Mouse (Mus musculus) ES-E14 (cell line): ENCODE measurements around the gene Tph1. TPM values are rescaled to one million over a fixed set of nuclear protein-coding genes. Genes with fewer than 3 reads are reported as not detected.

ENCODE experiments used
- DNase-seq: peaks from one replicate; pipeline ENCODE4 v3.0.0-alpha.2; 2013; ENCODE audit warnings: low read depth, low spot score
- H3K27ac ChIP-seq: 2 replicates; pipeline ENCODE4 v1.5.1; 2012; ENCODE audit warnings: low read depth, mild to moderate bottlenecking, low read length, moderate library complexity, mixed read lengths; ENCODE audit not compliant: poor library complexity, insufficient read depth, severe bottlenecking
- H3K36me3 ChIP-seq: 2 replicates; pipeline ENCODE4 v1.6.1; 2012; ENCODE audit warnings: mild to moderate bottlenecking, low read length, moderate library complexity, mixed read lengths; ENCODE audit not compliant: control insufficient read depth, poor library complexity, insufficient read depth, severe bottlenecking
- H3K4me1 ChIP-seq, 2 experiments: fragments of 150-350 bp in 1 of 2; sonication (generic) in 1 of 2; 2 replicates each; pipeline ENCODE4 v1.6.1; 2012; ENCODE audit warnings: low read length in 2 of 2, mild to moderate bottlenecking in 1 of 2, mixed read lengths in 1 of 2; ENCODE audit not compliant: control insufficient read depth in 2 of 2, insufficient read depth in 2 of 2, poor library complexity in 1 of 2
- H3K4me3 ChIP-seq, 2 experiments: fragments of 150-350 bp in 1 of 2; sonication (generic) in 1 of 2; 2 replicates each; pipeline ENCODE4 v1.5.1; 2012; ENCODE audit warnings: low read length in 2 of 2, low read depth in 1 of 2, mild to moderate bottlenecking in 1 of 2, mixed read lengths in 1 of 2; ENCODE audit not compliant: insufficient read depth in 1 of 2, poor library complexity in 1 of 2, severe bottlenecking in 1 of 2
- H3K9ac ChIP-seq: 2 replicates; pipeline ENCODE4 v1.6.1; 2012; ENCODE audit warnings: low read depth, mild to moderate bottlenecking, low read length, mixed read lengths; ENCODE audit not compliant: poor library complexity, insufficient read depth, severe bottlenecking
- H3K9me3 ChIP-seq: fragments of 150-350 bp; sonication (generic); 2 replicates; pipeline ENCODE4 v1.6.1; 2012; ENCODE audit warnings: low read depth, mild to moderate bottlenecking, low read length; ENCODE audit not compliant: control insufficient read depth, insufficient read depth
- CHD2 ChIP-seq: IDR thresholded peaks from 2 replicates; pipeline ENCODE4 v1.6.1; 2014; ENCODE audit warnings: mild to moderate bottlenecking, low read depth, low read length, inconsistent platforms
- HCFC1 ChIP-seq: IDR thresholded peaks from 2 replicates; pipeline ENCODE4 v1.6.1; 2012; ENCODE audit warnings: low read length, inconsistent platforms, borderline replicate concordance; ENCODE audit not compliant: insufficient read depth
- MAFK ChIP-seq: IDR thresholded peaks from 2 replicates; pipeline ENCODE4 v1.6.1; 2014; ENCODE audit warnings: mild to moderate bottlenecking, low read depth, low read length, inconsistent platforms; ENCODE audit not compliant: insufficient read depth
- ZC3H11A ChIP-seq: IDR thresholded peaks from 2 replicates; pipeline ENCODE4 v1.6.1; 2012; ENCODE audit warnings: low read depth, mild to moderate bottlenecking, inconsistent platforms, low read length, borderline replicate concordance
- ZNF384 ChIP-seq: IDR thresholded peaks from 2 replicates; pipeline ENCODE4 v1.6.1; 2012; ENCODE audit warnings: low read depth, low read length, inconsistent platforms
- in situ Hi-C, 2 experiments: fragments of 600-800 bp; cut with MboI; formaldehyde crosslinking; loops; one replicate each; pipeline ENCODE4 v1.15.1; 2025; ENCODE audit warnings: low sequenced_read_pairs in 2 of 2, inconsistent platforms in 1 of 2; ENCODE audit not compliant: unreplicated experiment in 2 of 2
- total RNA-seq: library from RNA; depleted of rRNA; stranded (reverse); fragments of 300-350 nt; gene quantifications from 2 replicates; pipeline ENCODE4 v1.2.3, GENCODE M21; 2012

Tph1 gene
- total RNA-seq, 1 experiment, result 3.6 TPM

GRCm38 (mm10) chr7:46614263-46614662 is 58.1 kb downstream of the Tph1 start:
- in situ Hi-C loops, result no loop called here
- Histone ChIP-seq H3K9me3 (no peaks in the 10 kb centered on the region), H3K27ac (no peak overlapping the region), H3K4me1 (no peaks in the 10 kb centered on the region), H3K9ac (no peak overlapping the region), H3K4me3 (no peak overlapping the region), H3K36me3 (no peaks in the 10 kb centered on the region)
- no peak for TF ChIP-seq CHD2
- TF ChIP-seq MAFK, result no peak
- no peak for TF ChIP-seq ZC3H11A
- TF ChIP-seq ZNF384, result no peak
- no peak for TF ChIP-seq HCFC1
- no peak for DNase-seq

- TF ChIP-seq MAFK (no peak), CHD2 (no peak), ZNF384 (no peak), HCFC1 (no peak), ZC3H11A (no peak)
- Histone ChIP-seq H3K4me3 (no peak overlapping the region), H3K27ac (no peak overlapping the region), H3K36me3 (no peaks in the 10 kb centered on the region), H3K4me1 (no peaks in the 10 kb centered on the region), H3K9me3 (no peaks in the 10 kb centered on the region), H3K9ac (no peak overlapping the region)
- DNase-seq, result no peak
- in situ Hi-C loops, result no loop called here
Observed at GRCm38 (mm10) chr7:46613091-46613490, 59.2 kb downstream of the Tph1 start.

GRCm38 (mm10) chr7:46612421-46612937 is 59.9 kb downstream of the Tph1 start:
- Histone ChIP-seq H3K36me3 (no peaks in the 10 kb centered on the region), H3K9me3 (no peaks in the 10 kb centered on the region), H3K4me1 (no peaks in the 10 kb centered on the region; a peak in 1 of 4 replicates), H3K27ac (no peak overlapping the region), H3K4me3 (no peak overlapping the region), H3K9ac (no peak overlapping the region)
- TF ChIP-seq CHD2, result no peak
- TF ChIP-seq ZC3H11A, result no peak
- no peak for TF ChIP-seq ZNF384
- TF ChIP-seq MAFK, result no peak
- no peak for TF ChIP-seq HCFC1
- DNase-seq, result no peak
- in situ Hi-C loops, result no loop called here

GRCm38 (mm10) chr7:46611970-46612369 is 60.4 kb downstream of the Tph1 start:
- Histone ChIP-seq H3K4me3 (no peak overlapping the region), H3K36me3 (no peaks in the 10 kb centered on the region), H3K4me1 (peaks cover 0 to 2% of the 10 kb centered on the region in 2 experiments; a peak in 2 of 4 replicates), H3K9me3 (no peaks in the 10 kb centered on the region), H3K9ac (no peak overlapping the region), H3K27ac (no peak overlapping the region)
- DNase-seq, result no peak
- in situ Hi-C loops, result no loop called here
- no peak for TF ChIP-seq HCFC1
- no peak for TF ChIP-seq ZC3H11A
- TF ChIP-seq CHD2, result no peak
- TF ChIP-seq ZNF384, result no peak
- no peak for TF ChIP-seq MAFK

- H3K9me3 ChIP-seq, result no peaks in the 10 kb centered on the region
- H3K4me1 ChIP-seq, result peaks cover 2 to 4% of the 10 kb centered on the region in 2 experiments; a peak in 2 of 4 replicates
- H3K4me3 ChIP-seq, result no peak overlapping the region
- no peak for DNase-seq
- TF ChIP-seq MAFK, result no peak
- no peak overlapping the region for H3K27ac ChIP-seq
- in situ Hi-C loops, result loop anchor here (5.0 to 10.0 kb wide), 2 partner anchors 215 to 217 kb away; partner anchors contain the start of gene Kcnc1 (in 1 of the 2)
- no peak overlapping the region for H3K9ac ChIP-seq
- H3K36me3 ChIP-seq, result no peaks in the 10 kb centered on the region
Observed at GRCm38 (mm10) chr7:46609317-46609716, 63.0 kb downstream of the Tph1 start.
